Mouse (Mus musculus) right cerebral cortex, postnatal 14 days (tissue): ENCODE data around the gene Abtb2.

Source experiments
- DNase-seq: peaks from one replicate; pipeline ENCODE4 v3.0.0; 2022

Gene Abtb2

DNA sequence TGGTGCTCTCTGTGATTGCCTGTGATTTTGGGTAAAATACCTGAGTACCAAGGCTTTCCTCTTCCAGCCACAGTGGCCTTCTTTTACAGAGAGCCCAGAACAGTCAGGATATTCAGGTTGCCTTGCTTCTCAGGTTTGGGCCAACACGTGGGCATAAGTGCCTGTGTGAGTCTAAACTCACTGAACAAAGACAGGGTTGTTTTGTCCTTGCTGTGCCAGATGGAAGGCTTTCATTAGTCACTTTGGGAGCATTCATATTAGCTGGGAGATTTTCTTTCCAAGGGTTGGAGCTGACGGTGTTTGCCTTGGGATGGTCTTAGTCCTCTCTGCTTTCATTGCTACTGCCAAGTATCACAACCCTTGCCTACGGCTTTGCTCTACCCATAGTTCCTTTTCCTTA, 20.3 kb downstream of the Abtb2 start:
- DNase-seq, result no peak

DNA sequence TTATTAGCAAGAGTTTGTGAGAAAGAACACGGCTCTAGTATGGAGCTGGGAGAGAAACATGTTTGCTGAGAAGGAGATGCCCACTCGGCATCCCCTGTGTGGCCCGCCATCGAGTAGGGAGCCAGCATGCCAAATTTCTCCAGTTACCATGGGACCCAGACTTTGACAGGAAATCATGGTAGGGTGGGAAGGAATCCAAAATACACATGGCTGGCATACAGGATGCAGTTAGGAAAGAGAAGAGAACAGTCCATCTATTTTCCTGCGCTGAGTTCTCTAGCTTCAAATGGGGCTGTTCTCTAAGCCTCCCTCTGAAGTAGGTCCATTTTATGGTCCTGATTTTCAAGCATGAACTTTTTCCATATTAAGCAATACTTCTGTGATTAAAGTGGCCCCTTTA, 22.7 kb downstream of the Abtb2 start:
- no peak for DNase-seq

DNA sequence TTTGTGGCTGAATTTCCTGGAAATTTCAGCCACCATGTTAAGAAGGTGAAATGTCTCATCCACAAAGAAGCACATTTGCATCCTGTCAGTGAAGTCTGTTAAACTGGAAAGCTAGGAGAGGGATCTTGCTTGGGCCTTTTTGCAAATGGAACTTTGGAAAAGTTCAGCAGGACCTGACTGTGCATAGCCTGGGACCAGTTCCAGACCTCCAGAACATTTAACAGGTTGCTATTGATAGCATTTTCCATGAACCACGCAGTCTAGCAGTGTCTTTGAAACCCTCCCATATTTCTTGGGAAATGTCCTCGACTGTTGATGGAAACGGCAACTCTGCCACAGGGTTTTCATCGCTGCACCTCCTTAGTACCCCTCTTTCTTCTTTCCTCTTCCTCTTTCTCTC, 23.3 kb downstream of the Abtb2 start:
- no peak for DNase-seq

DNA sequence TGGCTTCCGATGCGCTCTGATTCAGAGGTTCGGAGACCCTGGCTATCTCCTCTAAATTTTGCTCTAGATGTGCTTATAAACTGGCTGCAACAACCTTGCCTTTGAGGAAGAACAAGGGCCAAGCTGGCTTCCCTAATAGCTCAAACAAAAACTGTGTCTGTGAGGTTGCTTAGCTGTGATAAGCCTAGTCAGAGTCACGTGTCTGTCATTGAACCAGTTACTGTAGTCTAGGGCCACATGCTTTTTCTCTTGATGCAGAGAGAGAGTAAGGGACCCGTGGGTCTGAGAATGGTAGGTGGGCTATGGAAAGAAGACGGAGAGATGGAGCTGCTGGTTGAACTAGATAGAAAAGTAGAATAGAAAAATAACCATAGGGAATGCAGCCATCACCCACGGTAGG, 24.5 kb downstream of the Abtb2 start:
- DNase-seq, result no peak

GRCm38 (mm10) chr2:103591742-103592590, 25.9 kb downstream of the Abtb2 start:
- no peak for DNase-seq

DNA sequence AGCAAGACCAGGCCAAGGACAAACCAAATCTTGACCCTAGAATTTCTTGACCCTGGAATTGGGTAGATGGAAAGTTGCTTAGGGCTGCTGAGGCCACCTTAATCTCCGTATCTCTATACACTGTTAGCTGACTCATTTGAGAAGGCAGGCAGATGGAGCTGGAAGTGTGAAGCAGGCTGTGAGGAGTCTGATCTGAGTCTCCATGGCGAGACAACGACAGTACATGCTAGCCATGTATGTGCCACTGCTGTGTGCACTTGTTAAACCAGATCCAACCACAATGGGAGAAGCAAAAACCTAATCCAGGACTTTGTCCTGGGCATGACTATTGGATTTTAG, 26.4 kb downstream of the Abtb2 start:
- no peak for DNase-seq

GRCm38 (mm10) chr2:103594592-103595011, 28.5 kb downstream of the Abtb2 start:
- DNase-seq, result no peak

DNA sequence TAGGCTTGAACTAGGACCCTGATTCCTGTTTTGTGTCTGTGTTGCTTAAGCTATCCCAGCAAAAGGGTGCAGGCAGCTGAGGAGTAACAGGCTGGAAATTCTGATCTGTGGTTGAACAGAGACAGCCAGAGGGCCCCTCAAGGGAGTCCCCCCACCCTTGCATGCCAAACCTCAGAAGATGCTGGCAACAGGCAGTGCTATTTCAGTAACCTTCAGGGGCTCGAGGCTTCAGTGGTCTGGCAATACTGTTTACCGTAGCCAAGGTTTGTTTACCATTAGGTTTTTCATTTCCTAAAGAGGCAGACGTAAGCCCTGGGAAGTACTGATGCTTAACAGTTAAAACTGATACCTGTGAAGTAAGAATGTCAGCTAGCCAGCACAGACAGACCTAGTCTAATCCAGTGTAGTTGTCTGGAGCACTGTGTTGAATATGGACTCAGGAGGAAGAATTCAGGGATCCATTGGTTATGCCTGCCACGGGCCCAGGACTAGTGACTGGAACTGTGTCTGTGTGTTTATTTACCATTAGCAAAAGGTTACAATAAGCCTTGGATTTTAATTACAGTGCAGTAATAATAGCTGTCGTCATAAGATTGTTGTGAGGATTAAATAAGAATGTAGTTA, 29.0 kb downstream of the Abtb2 start:
- DNase-seq, result no peak

- DNase-seq, result no peak
These were observed 33.2 kb downstream of the Abtb2 start for GRCm38 (mm10) chr2:103599296-103599695.

DNA sequence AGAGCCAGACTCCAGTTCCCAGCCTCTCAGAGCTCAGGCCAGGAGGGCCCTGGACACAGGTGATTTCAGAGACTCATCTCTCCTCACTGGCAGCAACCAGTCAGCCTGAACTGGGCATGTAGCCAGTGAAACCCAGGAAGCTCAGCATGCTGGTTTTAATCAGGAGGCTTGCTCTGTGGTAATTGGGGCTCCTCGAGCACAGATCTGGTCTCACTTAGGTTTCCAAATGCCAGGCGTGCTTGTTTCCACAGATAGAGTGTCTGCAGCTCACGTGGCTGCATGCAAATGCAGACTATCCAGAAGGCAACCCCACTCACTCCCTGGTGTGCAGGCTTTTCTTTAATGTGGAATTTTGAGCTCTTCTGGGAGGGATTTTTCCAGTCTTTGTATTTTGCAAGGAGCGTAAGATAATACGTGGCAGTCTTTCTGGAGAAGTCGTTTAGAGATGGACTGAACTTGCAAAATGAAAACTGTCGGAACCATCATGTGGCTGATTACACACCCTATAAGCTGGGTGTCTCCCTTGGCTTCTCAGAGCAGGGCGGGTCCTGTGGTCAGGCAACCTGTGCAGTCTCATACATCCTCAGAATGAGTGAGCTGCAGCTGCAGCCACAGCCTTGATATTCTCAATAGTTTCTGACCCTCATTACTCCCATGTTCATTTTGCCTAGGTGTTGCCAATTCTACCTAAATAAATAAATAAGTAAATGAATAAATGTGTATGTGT, 34.2 kb downstream of the Abtb2 start:
- DNase-seq, result peak; percentile 41

GRCm38 (mm10) chr2:103601126-103601525, 35.0 kb downstream of the Abtb2 start:
- DNase-seq, result no peak

DNA sequence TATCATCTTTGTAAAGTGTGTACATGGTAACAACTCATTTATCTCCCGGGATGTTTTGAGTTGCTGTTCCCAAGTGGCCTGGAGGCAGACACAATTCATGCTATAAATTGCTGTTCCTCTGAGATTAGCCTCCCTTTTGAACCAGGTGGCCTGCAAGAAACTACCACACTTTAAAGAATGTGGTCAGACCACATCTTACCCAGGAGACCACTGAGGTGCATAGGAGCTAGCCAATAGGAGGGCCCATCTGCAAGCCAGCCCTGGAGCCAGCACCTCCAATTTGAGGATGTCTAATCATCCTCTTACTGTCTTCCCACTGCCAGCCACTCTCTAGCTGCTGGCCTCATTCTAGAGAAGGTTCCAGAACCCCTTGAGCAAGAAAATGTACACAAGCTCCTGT, 35.4 kb downstream of the Abtb2 start:
- DNase-seq, result no peak

GRCm38 (mm10) chr2:103603209-103603608, 37.1 kb downstream of the Abtb2 start:
- no peak for DNase-seq

GRCm38 (mm10) chr2:103603869-103604268, 37.8 kb downstream of the Abtb2 start:
- DNase-seq, result no peak

- DNase-seq, result no peak
These were observed 39.8 kb downstream of the Abtb2 start for GRCm38 (mm10) chr2:103605805-103606498.

DNA sequence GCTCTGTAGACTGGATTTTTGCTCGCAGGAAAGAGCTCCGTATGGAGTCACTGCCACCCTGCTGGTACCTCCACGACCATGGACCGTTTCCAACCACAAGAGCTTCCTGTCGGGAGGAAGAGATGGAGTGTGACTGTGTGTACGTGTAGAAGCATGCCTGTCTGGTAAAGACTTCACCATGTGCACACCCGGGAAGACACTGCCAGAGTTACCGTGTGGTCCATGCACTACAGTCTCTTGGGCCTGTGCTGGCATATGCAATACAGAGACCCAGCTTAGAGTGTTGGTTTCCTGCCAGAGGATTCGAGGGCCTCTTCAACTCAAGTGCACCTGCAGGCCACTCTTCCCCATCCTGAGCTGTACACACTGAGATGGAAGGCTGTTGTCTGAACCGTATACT, 41.8 kb downstream of the Abtb2 start:
- no peak for DNase-seq

- no peak for DNase-seq
These were observed 42.8 kb downstream of the Abtb2 start for GRCm38 (mm10) chr2:103608947-103609346.

DNA sequence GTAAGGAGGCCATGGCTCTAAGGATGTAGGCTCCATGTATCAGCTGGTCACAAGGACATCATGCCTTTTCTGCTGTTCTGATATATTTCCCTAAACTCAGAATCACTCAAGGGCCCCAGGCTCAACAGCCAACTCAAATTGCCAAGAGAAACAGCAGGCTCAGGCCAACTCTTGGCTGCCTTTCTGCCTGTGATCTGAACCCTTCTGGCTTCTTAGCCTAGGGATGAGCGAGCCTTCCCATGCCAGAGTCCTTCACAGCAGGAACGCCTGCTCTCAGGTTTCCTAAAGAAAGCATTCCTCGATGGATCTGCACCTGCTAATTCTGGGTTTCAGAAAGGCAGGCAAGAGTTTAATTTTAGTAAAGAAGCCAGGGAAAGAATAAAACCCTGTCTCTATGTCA, 43.4 kb downstream of the Abtb2 start:
- no peak for DNase-seq

- DNase-seq, result no peak
These were observed 44.9 kb downstream of the Abtb2 start for GRCm38 (mm10) chr2:103610831-103611535.

DNA sequence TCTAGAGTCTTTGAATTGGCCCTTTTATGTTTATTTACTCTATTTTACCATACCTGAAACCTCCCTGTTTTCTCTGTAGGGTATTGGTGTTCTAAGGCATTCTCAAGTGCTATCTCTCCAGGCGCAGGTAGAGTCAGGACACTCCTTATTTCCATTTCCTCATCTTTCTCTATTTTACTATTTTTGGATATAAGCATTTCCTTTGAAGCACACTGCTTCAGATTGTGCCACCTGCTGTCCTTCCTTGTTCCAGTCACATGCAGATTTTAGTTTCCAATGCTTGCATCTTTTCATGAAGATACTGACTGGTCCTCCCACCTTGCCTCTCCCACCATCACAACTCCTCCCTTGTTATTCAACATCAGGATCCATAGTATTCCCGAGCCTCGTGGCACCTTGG, 47.8 kb downstream of the Abtb2 start:
- DNase-seq, result no peak

DNA sequence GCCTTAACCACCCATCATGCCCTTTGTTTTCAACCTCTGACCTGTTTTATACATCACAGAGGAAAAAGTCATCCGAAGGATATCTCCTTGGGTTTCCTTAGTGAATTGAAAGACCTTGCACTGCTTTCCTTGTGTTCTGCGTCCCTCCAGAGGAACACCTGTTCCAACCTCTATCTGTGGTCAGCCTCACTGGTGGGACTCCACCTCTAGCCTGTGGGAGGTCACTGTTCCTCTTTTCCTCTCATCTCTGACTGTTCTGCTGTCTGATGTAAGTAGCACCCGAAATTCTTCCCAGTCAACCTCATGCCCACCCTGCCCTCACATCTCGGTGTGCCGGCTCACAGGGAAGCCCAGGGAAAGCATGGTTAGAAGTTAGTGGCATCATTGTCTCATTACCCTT, 48.9 kb downstream of the Abtb2 start:
- no peak for DNase-seq

DNA sequence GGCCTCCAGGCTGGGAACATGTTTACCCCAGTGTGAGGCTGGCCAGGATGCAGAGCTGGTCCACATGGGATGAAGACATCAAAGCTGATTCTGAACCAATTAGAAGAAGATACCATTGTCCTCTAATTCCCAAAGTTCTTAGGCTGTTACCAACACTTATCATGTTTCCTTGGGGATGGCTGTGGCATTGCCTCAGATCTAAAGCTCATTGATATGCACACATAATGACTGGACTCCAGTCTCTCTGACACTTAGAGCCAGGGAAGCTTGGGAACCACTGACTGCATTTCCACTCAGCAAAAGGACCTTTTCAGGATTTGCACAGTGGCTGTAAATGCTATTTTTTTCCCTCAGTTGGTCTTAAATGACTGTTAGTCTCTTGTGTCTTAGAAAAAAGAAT, 52.3 kb downstream of the Abtb2 start:
- no peak for DNase-seq

- no peak for DNase-seq
These were observed 56.8 kb downstream of the Abtb2 start for GRCm38 (mm10) chr2:103622950-103623349.
